Mouse (Mus musculus) lung, embryonic 16.5 days (tissue): Measurements from ENCODE around the gene Plod1. TPM values are rescaled to one million over a fixed set of nuclear protein-coding genes. Genes with fewer than 3 reads are reported as not detected.

Source experiments
- ATAC-seq: fragments of 200-750 bp; cut with Nextera tagmentation; 2 replicates; pipeline ENCODE4 v1.8.0; 2017; ENCODE audit warnings: low read depth, mild to moderate bottlenecking, moderate library complexity
- H3K27ac ChIP-seq: fragments of 300-500 bp; sonication (generic); 2 replicates; pipeline ENCODE4 v1.5.1; 2014; ENCODE audit warnings: mild to moderate bottlenecking, control low read depth, low read length
- H3K27me3 ChIP-seq: fragments of 300-500 bp; sonication (generic); 2 replicates; pipeline ENCODE4 v1.6.1; 2014; ENCODE audit warnings: low read depth, low read length, mixed read lengths; ENCODE audit not compliant: control insufficient read depth, insufficient read depth
- H3K36me3 ChIP-seq: fragments of 300-500 bp; sonication (generic); 2 replicates; pipeline ENCODE4 v1.6.1; 2014; ENCODE audit warnings: low read length; ENCODE audit not compliant: control insufficient read depth, insufficient read depth
- H3K4me1 ChIP-seq: fragments of 300-500 bp; sonication (generic); replicated peaks from 2 replicates; pipeline ENCODE4 v1.6.1; 2014; ENCODE audit warnings: low read length, mixed read lengths; ENCODE audit not compliant: control insufficient read depth, insufficient read depth
- H3K4me2 ChIP-seq: fragments of 300-500 bp; sonication (generic); 2 replicates; pipeline ENCODE4 v1.6.1; 2014; ENCODE audit warnings: low read depth, low read length, control low read depth
- H3K4me3 ChIP-seq: fragments of 300-500 bp; sonication (generic); 2 replicates; pipeline ENCODE4 v1.5.1; 2014; ENCODE audit warnings: mild to moderate bottlenecking, low read length, control low read depth
- H3K9ac ChIP-seq: fragments of 300-500 bp; sonication (generic); 2 replicates; pipeline ENCODE4 v1.6.1; 2014; ENCODE audit warnings: low read length, control low read depth
- H3K9me3 ChIP-seq: fragments of 300-500 bp; sonication (generic); 2 replicates; pipeline ENCODE4 v1.6.1; 2016; ENCODE audit warnings: low read length; ENCODE audit not compliant: control insufficient read depth
- WGBS: fragments of 180-500 bp; shearing (Covaris S2); extraction: QIAGEN DNeasy Blood & Tissue Kit; methylation state at CpG from one replicate; pipeline ENCODE4 v1.1.7; 2014; 5-methylcytosine and 5-hydroxymethylcytosine counted together
- polyA plus RNA-seq: library from polyadenylated mRNA; unstranded; fragments of >200 nt; fragmentation: Nextera tagmentation; extraction: Ambion mirVana; gene quantifications from 2 replicates; pipeline ENCODE4 v1.2.1, GENCODE M21; 2015

Plod1 gene
- polyA plus RNA-seq, 1 experiment from 2014 or later = 51.4 TPM

DNA sequence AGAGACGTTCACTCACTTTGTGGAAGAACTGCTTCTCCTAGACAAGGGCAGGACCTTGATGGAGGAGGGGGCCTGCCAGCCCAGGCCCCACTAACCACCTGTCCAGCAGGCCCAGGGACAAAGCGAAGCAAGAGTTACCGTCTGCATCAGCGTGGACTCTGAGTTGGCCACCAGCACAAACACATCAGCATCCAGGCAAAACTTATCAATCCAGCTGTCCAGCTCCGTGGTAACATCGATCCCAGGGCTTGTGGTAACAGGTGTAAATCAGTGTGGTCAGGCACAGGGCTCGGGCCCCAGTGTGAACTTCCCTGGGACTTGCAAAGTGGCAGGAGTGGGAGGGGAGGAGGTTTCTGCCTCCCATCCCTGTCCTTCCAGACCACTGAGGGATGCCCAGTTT, 49.3 kb downstream of the Plod1 start:
- 91% methylated on average over 7 of the region's 7 CpGs for WGBS
- no peak overlapping the region for H3K4me3 ChIP-seq

DNA sequence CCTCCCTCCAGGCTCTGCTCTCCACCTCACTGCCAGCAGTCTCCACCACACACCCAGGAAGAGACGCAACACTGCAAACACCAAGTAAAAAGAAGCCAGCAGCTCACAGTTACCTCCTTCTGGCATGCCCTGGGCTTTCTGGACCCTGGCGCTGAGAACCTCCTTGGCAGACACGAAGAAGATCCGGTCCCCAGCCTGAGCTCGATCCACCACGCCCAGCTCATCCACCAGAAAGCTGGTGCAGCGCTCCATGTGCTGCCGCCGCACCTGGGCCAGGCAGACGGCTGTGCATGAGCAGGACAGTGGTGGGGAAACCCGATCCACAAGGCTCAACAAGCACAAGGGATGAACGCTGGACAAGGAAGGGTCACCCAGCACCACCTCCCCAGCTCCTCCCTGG, 50.4 kb downstream of the Plod1 start:
- Histone ChIP-seq H3K27me3 (no peaks in the 10 kb centered on the region), H3K9ac (no peak overlapping the region), H3K4me2 (no peak overlapping the region), H3K4me1 (no peaks in the 10 kb centered on the region), H3K27ac (no peak overlapping the region), H3K9me3 (no peaks in the 10 kb centered on the region), H3K4me3 (no peak overlapping the region), H3K36me3 (peaks cover 67% of the 10 kb centered on the region)
- 97% methylated on average over 12 of the region's 12 CpGs for WGBS
- ATAC-seq = no peak

More for the DNA sequence above, 49.3 kb downstream of the Plod1 start:
- Histone ChIP-seq H3K4me2 (no peak overlapping the region), H3K27me3 (no peaks in the 10 kb centered on the region), H3K9me3 (no peaks in the 10 kb centered on the region), H3K27ac (no peak overlapping the region), H3K36me3 (peaks cover 61% of the 10 kb centered on the region), H3K9ac (no peak overlapping the region), H3K4me1 (no peaks in the 10 kb centered on the region)
- no peak for ATAC-seq

DNA sequence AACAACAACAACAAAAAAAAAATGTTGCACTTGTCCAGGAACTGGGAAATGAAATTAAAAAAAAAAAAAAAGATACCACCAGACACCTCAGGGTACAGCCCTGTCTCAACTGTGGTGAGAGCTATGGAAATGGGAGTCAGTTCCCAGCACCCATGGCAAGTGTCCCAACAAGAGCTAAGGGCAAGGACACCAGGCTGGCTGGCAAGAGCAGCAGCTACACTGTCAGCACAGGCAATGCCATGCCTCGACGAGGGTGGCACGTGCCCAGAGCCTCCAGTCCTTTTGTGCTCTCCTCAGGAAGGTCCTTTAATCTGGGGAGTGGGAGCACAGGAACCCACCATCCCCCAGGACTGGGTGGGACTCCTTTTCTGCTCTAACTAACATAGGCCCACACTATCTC, 52.4 kb downstream of the Plod1 start:
- H3K27ac ChIP-seq = no peak overlapping the region
- H3K27me3 ChIP-seq = no peaks in the 10 kb centered on the region
- ATAC-seq = no peak
- 87% methylated on average over 3 of the region's 3 CpGs for WGBS
- H3K4me1 ChIP-seq = no peaks in the 10 kb centered on the region
- no peak overlapping the region for H3K4me2 ChIP-seq
- peaks cover 66% of the 10 kb centered on the region for H3K36me3 ChIP-seq
- no peaks in the 10 kb centered on the region for H3K9me3 ChIP-seq
- no peak overlapping the region for H3K4me3 ChIP-seq
- H3K9ac ChIP-seq = no peak overlapping the region

DNA sequence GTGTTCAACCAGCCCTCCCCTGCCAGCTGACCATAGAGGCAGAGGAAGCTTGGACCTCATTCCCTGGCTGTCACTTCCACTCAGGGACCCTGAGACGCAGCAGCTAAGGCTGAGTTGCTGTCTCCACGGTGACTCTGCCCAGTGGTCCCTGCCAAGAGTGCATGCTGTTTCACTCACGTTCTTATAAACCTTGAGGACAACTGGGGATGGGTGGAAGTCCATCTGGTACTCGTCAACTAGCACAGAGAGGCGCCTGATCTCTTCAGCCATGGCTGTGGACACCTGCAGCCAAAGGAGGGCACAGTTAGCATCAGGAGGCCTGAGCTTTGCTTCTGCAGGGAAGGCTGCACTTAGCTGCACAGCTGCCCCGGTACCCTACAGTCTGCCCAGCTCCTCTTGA, 53.5 kb downstream of the Plod1 start:
- Histone ChIP-seq H3K36me3 (peaks cover 65% of the 10 kb centered on the region), H3K27me3 (no peaks in the 10 kb centered on the region), H3K4me3 (no peak overlapping the region), H3K9me3 (no peaks in the 10 kb centered on the region), H3K4me2 (no peak overlapping the region), H3K4me1 (no peaks in the 10 kb centered on the region), H3K27ac (no peak overlapping the region), H3K9ac (no peak overlapping the region)
- no peak for ATAC-seq
- WGBS = 76% methylated on average over 6 of the region's 6 CpGs

DNA sequence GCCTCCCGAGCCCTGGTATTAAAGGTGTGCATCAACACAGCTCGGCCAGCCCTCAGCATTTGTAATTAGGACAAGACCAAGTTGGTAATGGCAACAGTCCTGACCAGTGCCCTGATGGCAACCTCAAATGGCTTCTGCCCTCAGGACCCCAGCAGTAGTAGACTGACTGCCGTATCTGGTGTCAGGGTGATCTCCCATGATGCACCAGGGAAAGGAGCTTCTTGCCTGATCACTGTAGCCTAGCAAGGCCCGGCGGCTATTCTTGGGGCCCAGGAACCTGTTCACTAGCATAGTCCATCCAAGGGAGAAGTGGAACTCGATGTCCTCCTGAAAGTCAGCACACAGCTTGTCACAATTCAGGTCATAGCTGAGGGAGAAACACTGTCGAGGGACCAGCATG, 54.8 kb downstream of the Plod1 start:
- H3K4me2 ChIP-seq = no peak overlapping the region
- H3K36me3 ChIP-seq = peaks cover 58% of the 10 kb centered on the region
- 92% methylated on average over 7 of the region's 7 CpGs for WGBS
- no peaks in the 10 kb centered on the region for H3K4me1 ChIP-seq
- H3K27ac ChIP-seq = no peak overlapping the region
- H3K9ac ChIP-seq = no peak overlapping the region
- ATAC-seq = no peak
- H3K9me3 ChIP-seq = no peaks in the 10 kb centered on the region
- H3K27me3 ChIP-seq = no peaks in the 10 kb centered on the region
- H3K4me3 ChIP-seq = no peak overlapping the region

DNA sequence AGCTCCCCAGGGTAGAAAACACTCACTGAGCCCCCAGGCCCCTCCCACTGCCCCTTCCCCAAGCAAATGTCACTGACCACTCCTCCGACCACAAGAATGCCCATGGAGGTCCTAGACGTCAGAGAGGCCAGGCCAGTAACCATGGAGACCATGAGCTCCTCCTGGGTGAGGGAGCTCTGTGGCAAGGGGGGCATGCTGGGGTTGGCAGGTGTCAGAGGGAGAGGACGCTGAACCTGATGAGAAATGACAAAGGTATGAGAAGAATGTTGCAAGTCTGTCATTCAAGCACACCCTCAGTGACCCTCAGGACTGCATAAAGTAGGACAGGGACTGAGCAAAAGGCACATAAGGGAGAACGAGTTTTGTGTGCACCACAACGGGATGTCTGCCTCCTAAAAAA, 56.7 kb downstream of the Plod1 start:
- H3K36me3 ChIP-seq = peaks cover 63% of the 10 kb centered on the region
- 45% methylated on average over 5 of the region's 5 CpGs for WGBS
- ATAC-seq = no peak

DNA sequence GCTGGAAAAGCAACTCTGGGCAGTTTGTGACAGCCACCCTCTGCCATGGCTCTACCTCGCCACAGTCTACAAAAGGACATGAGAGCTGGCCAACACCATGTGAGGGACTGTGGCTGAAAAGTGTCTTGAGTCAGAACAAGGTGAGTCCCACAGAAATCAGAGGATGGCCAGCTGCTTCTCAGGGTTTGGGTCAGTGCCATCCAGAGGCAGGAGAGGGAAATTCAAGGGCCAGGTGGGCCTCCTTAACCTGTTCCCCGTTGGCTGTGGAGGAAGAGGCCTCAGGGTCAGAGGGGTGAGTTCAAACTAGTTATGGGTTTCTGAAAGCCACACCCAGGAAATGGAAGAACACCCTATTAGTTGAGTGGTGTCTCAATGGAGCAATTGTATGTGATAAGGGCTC, 57.1 kb downstream of the Plod1 start:
- Histone ChIP-seq H3K4me3 (no peak overlapping the region), H3K9ac (no peak overlapping the region), H3K27me3 (no peaks in the 10 kb centered on the region), H3K4me2 (no peak overlapping the region), H3K9me3 (no peaks in the 10 kb centered on the region), H3K36me3 (peaks cover 64% of the 10 kb centered on the region), H3K4me1 (no peaks in the 10 kb centered on the region), H3K27ac (no peak overlapping the region)
- no peak for ATAC-seq
- 53% methylated on average over 2 of the region's 2 CpGs for WGBS

More for the DNA sequence above, 56.7 kb downstream of the Plod1 start:
- H3K9ac ChIP-seq = no peak overlapping the region
- H3K4me3 ChIP-seq = no peak overlapping the region
- H3K9me3 ChIP-seq = no peaks in the 10 kb centered on the region
- no peak overlapping the region for H3K27ac ChIP-seq
- no peaks in the 10 kb centered on the region for H3K27me3 ChIP-seq
- H3K4me1 ChIP-seq = no peaks in the 10 kb centered on the region
- no peak overlapping the region for H3K4me2 ChIP-seq

DNA sequence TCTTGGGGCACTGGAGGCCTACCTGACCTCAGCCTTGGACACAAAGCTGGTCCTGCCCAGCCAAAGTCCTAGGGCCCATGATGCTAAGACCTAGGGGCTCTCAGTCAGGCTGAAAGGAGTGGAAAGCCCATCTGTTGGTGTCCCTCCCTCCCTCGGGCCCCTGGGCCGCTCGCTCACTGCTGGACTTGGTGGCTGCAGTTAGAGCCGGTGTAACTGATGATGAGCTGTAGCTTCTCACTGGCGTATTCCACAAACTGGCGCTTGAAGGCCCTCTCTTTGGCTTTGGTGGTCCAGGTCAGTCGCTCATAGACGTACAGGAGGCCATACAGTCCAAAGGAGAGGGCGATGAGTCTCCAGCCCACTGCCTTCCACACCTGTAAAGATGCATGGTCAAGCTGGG, 58.0 kb downstream of the Plod1 start:
- no peak overlapping the region for H3K9ac ChIP-seq
- 94% methylated on average over 9 of the region's 9 CpGs for WGBS
- peaks cover 69% of the 10 kb centered on the region for H3K36me3 ChIP-seq
- H3K27ac ChIP-seq = no peak overlapping the region
- no peaks in the 10 kb centered on the region for H3K27me3 ChIP-seq
- ATAC-seq = no peak
- no peak overlapping the region for H3K4me3 ChIP-seq
- no peaks in the 10 kb centered on the region for H3K4me1 ChIP-seq
- no peaks in the 10 kb centered on the region for H3K9me3 ChIP-seq
- no peak overlapping the region for H3K4me2 ChIP-seq

DNA sequence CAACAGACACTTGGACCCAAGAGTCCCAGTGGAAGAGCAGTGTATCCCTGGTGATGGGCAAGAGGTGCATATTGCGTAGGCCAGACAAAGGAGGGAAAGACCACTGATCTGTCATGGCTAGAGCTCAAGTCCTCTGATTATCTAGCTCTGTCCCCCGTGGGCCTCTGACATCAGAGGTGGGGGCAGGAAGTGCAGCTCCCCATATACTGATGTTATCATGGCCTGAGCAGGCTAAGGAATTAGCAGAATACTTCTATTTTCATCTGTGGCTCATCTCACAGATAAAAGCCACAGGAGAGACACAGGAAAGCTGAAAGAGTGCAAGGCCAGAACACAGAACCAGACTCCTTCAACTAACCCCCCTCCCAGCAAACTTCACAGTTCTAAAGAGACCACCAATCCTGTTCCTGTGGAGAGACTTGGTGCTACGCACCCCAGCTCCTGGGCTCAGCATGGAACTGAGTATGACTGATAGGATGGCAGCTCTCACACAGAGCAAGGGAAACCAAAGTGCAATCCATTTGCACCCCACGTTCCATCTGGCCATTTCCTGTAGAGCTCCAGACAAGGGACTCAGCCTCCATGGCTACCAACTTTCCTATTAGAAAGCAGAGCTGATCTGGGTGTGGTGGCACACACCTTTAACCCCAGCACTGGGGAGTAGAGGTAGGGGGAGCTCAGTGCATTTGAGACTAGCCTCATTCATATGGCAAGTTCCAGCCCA, 60.6 kb downstream of the Plod1 start:
- H3K27me3 ChIP-seq = no peaks in the 10 kb centered on the region
- 79% methylated on average over 4 of the region's 4 CpGs for WGBS

More for the DNA sequence above, 60.6 kb downstream of the Plod1 start:
- Histone ChIP-seq H3K4me2 (no peak overlapping the region), H3K9ac (no peak overlapping the region), H3K27ac (no peak overlapping the region), H3K4me1 (no peaks in the 10 kb centered on the region), H3K36me3 (peaks cover 67% of the 10 kb centered on the region), H3K9me3 (0 out of 2 replicates have a peak, but pooled peaks cover 2% of the 10 kb centered on the region), H3K4me3 (no peak overlapping the region)
- ATAC-seq = no peak
